Mouse (Mus musculus) lung, postnatal 0 days (tissue): ENCODE results near the gene Slc37a1.

Source experiments
- CTCF ChIP-seq: IDR thresholded peaks from 2 replicates; pipeline ENCODE4 v1.5.1; 2016; ENCODE audit warnings: antibody characterized with exemption, mild to moderate bottlenecking
- EP300 ChIP-seq: IDR thresholded peaks from 2 replicates; pipeline ENCODE4 v1.6.1; 2016; ENCODE audit warnings: antibody characterized with exemption, mild to moderate bottlenecking, control low read depth

DNA sequence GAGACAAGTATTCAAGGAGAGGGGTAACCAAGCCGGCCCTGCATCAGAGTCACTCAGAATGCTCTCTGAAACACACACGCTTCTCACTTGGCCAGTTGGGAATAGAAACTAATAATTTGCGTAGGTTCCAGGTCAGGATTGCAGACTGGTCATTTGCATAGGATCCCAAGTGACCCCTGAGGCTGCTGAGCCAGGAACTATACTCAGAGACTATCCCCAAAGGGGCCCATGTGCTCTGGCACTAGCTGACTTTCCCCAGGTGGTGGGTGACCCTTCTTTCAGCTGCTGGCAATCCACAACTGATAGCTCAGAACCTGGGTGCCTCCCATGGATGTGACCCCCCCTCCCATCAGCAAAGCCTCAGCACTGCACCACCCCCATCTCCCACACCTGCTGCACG, 27.4 kb upstream of the Slc37a1 start:
- TF ChIP-seq CTCF, result no peak
- no peak for TF ChIP-seq EP300
